Mouse (Mus musculus): ENCODE measurements at regions not wholly inside any gene's neighbourhood (a gene's known extent, or its start where the extent isn't known, plus 50 kb on each side); places are given as distances from the start of the nearest gene placed in this dataset.
A peak's percentile ranks its signal among the peaks of the same experiment; 100 is the strongest.

GRCm38 (mm10) chr13:39950203-39950602 lies 411.0 kb downstream of the Ofcc1 start:
- DNase-seq: no peak

- no peak for DNase-seq
Measured at GRCm38 (mm10) chr13:39935216-39935615, 426.0 kb downstream of the Ofcc1 start.

- DNase-seq: no peak
Measured at GRCm38 (mm10) chr13:39931487-39931886, 429.8 kb downstream of the Ofcc1 start.

GRCm38 (mm10) chr13:39928573-39928972 lies 432.7 kb downstream of the Ofcc1 start:
- no peak for DNase-seq

GRCm38 (mm10) chr13:39924366-39924765 lies 436.9 kb downstream of the Ofcc1 start:
- no peak for DNase-seq

GRCm38 (mm10) chr13:39923113-39923512 lies 438.1 kb downstream of the Ofcc1 start:
- DNase-seq: no peak

GRCm38 (mm10) chr13:39907720-39908119 lies 453.5 kb downstream of the Ofcc1 start:
- DNase-seq: no peak

- no peak for DNase-seq
Measured at GRCm38 (mm10) chr13:39904264-39904663, 457.0 kb downstream of the Ofcc1 start.

- no peak for DNase-seq
Measured at GRCm38 (mm10) chr13:39903319-39903718, 457.9 kb downstream of the Ofcc1 start.

- DNase-seq: no peak
Measured at GRCm38 (mm10) chr13:39899332-39899731, 461.9 kb downstream of the Ofcc1 start.

- no peak for DNase-seq
Measured at GRCm38 (mm10) chr13:39898412-39898979, 462.8 kb downstream of the Ofcc1 start.

GRCm38 (mm10) chr13:39894159-39894558 lies 467.1 kb downstream of the Ofcc1 start:
- DNase-seq: no peak

- DNase-seq: no peak
Measured at GRCm38 (mm10) chr13:39881066-39881465, 480.2 kb downstream of the Ofcc1 start.

GRCm38 (mm10) chr13:39880136-39880535 lies 481.1 kb downstream of the Ofcc1 start:
- no peak for DNase-seq

GRCm38 (mm10) chr13:39877361-39878141 lies 483.7 kb downstream of the Ofcc1 start:
- no peak for DNase-seq

- DNase-seq: no peak
Measured at GRCm38 (mm10) chr13:39852257-39852800, 508.9 kb downstream of the Ofcc1 start.

- no peak for DNase-seq
Measured at GRCm38 (mm10) chr13:39849391-39849790, 511.9 kb downstream of the Ofcc1 start.

GRCm38 (mm10) chr13:39836053-39836584 lies 525.1 kb downstream of the Ofcc1 start:
- DNase-seq: no peak

GRCm38 (mm10) chr13:39835302-39835701 lies 525.9 kb downstream of the Ofcc1 start:
- no peak for DNase-seq

- DNase-seq: no peak
Measured at GRCm38 (mm10) chr13:39834521-39835245, 526.6 kb downstream of the Ofcc1 start.

- peak; percentile 2 for DNase-seq
Measured at GRCm38 (mm10) chr13:39823965-39824555, 537.2 kb downstream of the Ofcc1 start.

- peak; percentile 6 for DNase-seq
Measured at GRCm38 (mm10) chr13:39823346-39823954, 537.8 kb downstream of the Ofcc1 start.

All from adrenal gland, postnatal 25 days (tissue).